Mouse (Mus musculus): Measurements from ENCODE around the gene Uvrag.

DNA sequence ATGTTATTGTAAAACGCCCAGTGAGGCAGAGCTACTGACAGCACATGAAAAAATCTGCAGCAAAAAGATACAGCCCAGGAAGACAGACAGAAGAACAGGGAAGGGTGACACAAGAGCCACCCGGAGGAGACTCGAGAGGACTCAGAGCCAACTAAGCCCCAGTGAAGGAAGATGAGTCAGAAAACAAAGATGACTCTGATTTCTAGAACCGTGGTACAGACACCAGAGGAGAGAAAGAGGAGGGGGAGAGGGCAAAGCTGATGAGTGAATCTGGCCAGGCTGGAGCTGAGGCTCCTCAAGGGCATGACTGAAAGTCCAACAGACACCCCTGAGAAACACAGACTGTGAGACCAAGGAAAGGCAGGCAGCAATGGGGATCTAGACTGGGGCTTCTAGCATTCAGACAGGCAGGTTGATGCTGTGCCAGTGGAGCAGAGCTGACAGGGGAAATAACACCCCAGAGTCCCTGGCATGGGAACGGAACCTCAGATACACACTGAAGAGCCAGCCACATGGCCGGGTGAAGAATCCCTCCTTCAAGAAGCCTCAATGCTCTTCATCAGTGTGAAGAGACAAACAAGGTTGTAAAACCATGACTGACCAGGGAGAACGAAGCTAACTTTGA lies 79.8 kb downstream of the Uvrag start:
- TF ChIP-seq CTCF (IDR thresholded peaks at IDR 0.05; ENCODE audit: borderline replicate concordance, extremely low read depth, insufficient read depth, insufficient read length) = no peak
- TF ChIP-seq POLR2A (IDR thresholded peaks at IDR 0.05; ENCODE audit: borderline replicate concordance, extremely low read depth, insufficient read depth, insufficient read length, poor library complexity, severe bottlenecking) = no peak

Measured in brain, embryonic 14.5 days (tissue).